Mouse (Mus musculus) urinary bladder, postnatal 14 days (tissue): ENCODE measurements around the gene Fbxw5.
"Not testable (repeated sequence)": the region's sequence is repeated elsewhere in the genome, so short reads cannot be mapped to it uniquely, and the experiment has no call there.

ENCODE experiments used
- DNase-seq: peaks from one replicate; pipeline ENCODE4 v3.0.0; 2021; ENCODE audit warnings: low spot score

The Fbxw5 gene

DNA sequence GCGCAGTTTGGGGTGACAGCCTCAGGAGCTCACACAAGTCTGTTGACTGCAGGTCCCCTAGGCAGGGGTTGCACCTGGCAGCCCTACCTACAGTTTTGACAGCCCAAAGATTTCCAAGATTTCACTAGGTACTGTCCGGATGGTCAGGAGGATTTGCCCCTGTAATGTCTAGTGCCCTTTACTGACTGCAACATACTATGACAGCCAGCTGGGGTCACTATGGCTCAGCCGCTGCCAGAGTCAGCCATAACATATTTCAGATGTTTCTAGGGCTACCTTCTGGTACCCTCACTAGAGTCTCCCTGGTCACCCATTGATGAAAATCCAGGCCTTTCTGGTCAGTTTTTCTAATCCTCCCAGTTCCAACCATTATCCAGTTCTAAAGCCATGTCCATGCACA is 9.4 kb downstream of the Fbxw5 start:
- DNase-seq: no peak

DNA sequence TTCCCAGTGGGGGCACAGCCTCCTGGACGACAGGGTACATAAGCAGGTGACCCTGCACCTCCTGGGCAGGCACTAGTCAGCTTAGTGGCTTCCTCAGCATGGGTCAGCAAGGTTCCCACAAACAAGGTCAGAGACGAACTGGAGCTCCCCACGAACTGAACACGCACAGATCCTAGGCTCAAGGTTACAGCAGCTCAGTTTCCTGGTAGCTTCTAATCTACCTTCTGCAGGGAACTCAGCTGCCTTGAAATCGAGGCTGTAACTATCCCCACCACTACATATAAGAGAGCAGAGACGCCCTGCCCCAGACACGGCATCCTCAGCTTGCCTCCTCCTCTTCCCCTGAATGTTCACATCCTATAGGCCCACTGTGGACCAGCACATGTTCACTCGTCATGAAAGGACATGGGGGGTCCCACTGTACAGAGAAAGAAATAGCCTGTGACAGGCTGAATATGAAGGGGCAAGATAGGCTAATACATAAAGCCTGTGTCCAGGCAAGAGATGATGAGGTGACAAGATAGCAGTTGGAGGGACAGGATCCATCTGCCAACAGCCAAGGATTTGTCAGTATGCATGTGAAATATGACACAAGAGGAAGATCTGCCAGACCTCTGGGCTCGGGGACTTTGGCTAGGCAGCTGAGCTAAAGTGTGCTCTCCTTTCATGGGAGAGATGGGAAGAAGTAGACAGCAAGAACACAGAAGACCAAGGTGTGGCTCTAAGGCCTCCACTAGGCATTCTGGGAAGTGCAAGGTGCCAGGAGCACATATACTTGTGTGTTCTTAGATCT is 26.2 kb downstream of the Fbxw5 start:
- no peak for DNase-seq

DNA sequence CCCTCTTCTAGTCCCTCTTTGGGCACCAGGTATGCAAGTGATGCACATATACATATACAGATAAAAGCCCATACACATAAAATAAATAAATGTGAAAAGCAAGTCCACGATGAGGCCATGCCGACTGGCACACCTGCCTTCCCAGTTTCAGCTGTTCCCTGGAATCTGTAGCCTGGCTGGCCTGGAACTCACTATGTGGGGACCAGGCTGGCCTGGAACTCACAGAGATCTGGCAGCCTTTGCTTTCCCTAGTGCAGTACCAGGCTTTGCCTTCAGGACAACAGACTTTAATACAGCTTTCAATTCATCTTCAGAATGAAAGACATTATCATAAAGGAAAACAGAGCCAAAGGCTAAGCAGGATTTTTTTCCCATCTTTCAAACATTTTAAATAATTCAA is 33.2 kb downstream of the Fbxw5 start:
- no peak for DNase-seq

DNA sequence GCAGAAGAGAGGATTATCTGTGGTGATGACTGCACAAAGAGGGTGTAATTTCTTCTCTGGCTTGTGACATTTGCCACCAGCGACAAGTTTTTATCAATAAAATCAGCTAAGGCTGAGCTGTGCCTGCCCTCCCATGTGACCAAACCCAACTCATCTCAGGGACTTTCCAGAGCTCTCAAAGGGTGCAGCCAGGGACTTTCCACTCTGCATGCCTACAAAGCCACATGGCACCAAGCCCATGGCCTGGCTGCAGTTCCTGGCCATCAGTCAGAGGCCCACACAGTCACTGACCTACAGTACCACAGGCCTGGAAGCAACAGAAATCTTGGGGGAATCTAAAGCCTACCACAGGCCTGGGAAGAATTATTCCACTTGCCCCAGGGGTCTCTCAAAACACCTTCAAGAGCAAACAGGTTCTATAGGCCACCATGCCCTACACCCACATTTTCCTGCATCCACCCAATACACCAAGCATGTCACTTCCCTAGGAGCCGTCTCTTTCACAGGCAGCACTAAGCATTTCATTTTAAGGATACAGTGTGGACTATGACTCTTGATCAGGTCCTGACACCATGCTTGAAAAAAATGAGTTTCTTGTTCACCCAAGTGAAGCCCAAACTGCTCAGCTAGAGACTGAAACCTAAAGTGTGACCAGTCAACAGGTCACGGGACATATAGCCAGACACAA is 33.8 kb downstream of the Fbxw5 start:
- DNase-seq: peak; percentile 51

DNA sequence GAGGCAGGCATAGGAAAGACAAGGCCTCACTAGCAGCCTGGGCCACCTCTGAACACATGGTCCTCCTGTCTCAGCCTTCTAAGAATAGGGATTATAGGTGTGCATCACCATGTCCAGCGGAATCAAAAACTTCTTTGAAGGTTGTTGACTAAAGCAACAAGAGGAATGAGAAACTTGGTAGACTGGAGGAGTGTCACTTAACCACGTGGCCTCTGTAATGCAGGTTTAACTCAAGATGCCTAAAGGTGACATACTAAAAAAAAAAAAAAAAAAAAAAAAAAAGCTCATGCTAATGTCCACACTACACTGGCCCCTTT is 34.3 kb downstream of the Fbxw5 start:
- DNase-seq: no peak

DNA sequence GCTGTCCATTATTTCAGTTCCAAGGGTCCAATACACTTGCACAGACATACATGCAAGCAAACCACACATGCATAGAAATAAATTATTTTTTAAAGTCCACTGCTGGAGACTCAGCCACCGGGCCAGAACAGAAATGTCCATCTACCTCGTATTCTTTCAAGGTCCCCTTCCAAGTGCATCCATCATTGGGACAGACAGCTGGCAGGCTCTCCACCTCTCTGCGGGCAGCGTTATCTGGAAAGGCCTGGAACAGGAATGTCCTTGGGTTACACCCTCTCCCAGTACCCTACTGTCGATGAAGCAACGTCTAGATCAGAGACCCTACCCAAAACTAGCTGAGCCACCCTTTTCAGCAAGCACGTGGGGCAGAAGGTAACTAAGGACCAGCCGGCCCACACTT is 36.0 kb downstream of the Fbxw5 start:
- DNase-seq: no peak

DNA sequence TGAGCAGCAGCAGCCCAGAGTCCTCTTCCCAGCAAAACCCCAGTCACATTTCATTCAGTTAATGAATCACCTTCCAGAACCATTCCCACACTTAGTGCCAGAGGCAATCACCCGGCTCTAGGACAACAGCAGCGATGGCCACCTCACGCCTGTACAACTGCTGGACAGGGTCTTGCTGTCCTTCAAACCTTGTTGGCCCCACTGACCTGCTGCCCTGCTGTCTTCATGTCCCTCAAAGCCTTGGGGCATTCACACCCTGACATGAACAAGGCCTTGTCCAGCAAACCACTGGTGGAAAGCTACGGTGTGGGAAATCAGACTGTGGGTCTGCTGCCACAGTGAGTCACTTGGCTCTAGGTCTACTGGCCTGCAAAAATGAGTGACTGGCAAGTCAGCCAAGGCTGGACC is 40.0 kb downstream of the Fbxw5 start:
- DNase-seq: no peak

DNA sequence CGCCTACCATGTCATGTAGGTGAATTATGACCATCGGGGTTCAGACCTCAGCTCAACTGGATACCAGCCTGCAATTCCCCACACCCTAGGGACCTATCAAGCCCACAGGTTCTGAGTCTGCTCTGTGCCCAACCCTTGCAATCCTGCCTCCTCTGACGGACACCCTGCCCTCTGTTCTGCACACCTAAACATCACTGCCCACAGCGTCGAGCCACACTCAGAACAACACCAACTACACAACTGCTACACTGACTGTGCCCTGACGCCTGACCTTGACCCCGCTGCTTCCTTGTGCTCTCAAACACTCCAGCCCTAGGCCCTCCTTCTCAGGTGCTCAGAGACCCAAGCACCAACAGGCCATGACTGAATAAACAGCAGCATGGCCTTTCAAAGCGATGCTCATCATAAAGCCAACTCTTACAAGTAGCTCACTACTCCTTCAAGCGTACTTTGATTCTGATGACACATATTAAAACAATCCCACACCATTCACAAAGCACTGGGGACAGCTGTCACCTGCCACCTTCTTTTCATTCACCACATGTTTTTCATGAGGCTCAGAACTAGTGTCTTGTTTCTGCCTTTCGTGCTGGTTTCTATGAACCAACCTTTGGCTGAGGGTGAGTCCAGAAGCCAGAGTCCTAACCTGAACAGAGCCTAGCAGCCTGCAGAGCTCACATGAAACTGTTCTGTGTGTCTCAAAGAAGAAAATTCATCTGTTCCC is 41.3 kb downstream of the Fbxw5 start:
- no peak for DNase-seq

DNA sequence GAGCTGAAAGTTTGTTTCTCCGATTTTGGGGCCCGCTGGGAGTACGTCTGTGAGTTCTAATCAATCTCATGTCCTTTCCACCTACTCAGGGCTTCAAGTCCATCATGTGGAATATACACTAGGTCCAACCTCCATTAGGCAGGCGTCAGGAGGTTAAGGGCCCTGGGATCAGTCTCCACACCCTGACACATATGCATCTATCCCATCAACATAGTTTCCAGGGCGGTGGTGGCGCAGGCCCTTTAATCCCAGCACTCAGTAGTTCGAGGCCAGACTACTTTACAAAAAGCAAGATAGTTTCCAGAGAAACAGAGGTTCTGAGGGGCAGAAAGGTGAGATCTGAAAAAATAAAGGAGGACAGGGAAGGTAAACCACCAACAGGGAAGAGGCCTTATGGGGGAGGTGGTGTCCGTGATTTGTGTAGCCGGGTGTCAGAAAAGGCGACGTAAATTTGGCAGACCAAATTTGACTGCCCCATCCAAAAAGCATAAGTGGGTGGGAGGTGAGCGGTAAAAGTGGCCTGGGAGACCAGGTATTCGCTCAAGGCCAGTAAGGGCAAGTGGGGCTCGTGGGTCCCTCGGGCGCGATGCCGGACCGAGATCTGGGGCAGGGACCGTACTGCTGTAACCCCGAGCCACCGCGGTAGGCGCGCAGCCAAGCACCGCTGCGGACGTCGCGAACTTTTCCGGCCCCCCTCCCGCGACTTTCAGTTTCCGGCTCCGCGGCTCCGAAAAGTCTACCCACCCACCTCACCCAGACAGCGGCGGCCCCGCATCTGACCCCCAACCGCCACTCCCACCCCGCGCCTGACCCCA is 45.7 kb downstream of the Fbxw5 start:
- peak; percentile 78 for DNase-seq

DNA sequence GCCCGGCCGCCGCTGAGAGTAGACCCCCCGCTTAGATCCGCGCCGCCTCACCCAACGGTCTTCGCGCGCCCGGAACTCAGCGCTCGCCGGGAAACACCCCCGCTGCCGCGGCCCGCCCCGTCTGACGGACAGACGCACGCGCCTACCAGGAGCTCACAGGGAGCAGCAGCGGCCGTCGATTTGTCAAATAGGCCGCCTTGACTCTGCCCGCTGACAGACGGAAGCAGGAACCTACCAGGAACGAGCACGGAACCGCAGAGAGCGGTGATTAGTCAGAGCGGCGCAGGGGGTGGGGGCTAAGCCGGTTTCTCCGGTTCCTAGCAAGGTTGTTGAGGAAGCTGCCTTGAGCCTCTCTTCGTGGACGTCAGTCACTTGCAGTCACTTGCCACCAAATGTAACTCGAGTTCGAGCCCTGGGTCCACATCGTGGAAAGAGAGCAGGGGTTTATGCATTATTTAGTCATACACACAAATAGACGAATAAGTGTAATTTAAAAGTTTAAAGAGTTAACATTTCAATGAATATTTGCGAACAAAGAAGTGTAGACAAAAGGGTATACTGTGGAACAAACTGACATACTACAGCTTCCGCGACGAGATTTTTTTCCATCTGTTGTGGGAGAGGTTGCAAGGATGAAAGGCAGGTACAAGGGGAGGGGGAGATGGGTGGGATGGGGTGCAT is 46.4 kb downstream of the Fbxw5 start, which contains the start of gene Traf2:
Traf2 (minus strand) TSS at position 130 of the 681 bp plus-strand sequence.
- peak; percentile 99 for DNase-seq

DNA sequence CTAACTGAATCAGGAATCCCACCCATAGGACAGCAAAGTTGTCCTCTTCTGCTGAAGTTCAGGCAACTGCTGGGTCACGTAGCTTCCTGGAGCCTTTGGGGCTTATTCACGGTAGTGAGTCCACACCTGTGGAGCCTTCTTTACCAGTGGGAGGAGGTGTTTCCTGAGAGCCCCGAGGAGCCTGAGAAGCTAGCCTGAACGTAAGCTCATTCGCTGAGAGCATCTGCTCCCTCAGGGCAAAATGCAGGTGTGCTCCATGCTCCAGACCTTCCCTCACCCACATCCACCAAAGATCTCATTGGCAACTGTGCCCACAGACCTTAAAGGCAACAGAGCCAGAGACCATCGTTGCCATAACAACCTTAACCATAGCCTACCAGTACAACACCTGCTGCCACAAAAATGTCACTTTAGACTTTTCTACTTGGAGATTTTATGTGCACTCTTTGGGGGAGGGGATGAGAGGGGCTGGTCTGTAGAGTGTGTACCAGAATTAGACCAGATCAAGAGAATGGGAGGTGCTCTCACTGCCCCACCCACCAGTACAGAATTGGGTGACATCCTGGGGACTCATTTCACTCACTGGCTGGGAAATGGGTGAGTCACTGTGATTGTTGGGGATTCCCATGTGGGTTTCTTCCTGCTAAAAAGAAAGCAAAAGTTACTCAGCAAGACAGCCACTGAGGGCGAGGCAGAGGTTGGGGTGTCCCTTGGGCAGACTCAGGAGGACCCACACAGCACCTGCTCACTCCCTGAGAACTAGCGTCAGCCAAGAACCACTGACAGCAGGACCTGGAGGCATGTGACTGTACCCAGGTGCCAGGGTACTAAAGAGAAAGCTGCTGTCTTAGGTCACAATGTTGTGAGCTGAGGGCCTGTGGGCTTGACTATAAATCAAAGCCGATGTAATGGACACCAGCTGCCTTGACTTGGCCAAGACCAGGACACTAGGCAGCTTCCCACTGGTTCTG is 48.8 kb downstream of the Fbxw5 start:
- no peak for DNase-seq

DNA sequence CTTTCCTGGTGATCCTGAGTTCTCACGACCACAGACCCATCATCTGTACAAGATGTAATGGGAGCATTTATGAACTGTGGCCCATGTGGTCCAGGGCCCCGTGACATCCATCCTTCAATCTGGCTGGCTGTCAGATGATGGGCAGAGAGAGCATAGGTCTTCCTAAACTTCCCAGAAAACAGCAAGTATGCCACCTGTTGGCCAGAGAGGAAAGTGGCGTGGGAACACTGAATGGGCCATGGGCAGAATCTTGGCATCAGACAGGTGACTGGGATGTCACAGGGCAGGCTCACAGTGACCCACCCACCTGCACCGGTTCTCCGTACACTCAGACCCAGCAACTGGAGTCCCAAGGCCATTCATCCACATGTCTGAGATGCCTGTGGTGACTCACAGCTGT is 50.6 kb downstream of the Fbxw5 start:
- DNase-seq: peak; percentile 45

DNA sequence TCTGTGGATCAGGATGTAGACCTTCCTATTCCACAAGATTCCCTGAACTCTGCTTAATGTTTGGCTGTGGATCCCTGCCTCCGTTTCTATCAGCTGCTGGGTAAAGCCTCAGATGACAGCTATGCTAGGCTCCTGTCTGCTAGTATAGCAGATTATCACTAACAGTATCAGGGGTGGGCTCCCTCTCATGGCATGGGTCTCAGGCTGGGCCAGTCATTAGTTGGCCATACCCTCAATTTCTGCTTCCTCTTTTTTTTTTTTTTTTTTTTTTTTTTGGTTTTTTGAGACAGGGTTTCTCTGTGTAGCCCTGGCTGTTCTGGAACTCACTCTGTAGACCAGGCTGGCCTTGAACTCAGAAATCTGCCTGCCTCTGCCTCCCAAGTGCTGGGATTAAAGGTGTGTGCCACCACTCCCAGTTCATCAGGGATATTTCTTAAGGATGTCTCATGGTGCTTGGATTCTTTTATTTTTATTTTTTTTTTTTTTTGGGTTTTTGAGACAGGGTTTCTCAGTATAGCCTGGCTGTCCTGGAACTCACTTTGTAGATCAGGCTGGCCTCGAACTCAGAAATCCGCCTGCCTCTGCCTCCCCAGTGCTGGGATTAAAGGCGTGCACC is 52.7 kb downstream of the Fbxw5 start:
- DNase-seq: not testable (repeated sequence)
